Mouse (Mus musculus) erythroblast, adult 5-6 weeks (primary cell): Measurements from ENCODE around the gene Ccdc185. TPM values are rescaled to one million over a fixed set of nuclear protein-coding genes. Genes with fewer than 3 reads are reported as not detected.

Source experiments
- ATAC-seq: replicated peaks from 2 replicates; pipeline ENCODE4 v1.8.0; 2016; ENCODE audit warnings: moderate number of reproducible peaks, mild to moderate bottlenecking, moderate TSS enrichment, inconsistent platforms; ENCODE audit not compliant: poor library complexity, low FRiP score, severe bottlenecking
- total RNA-seq, 2 experiments: library from RNA; stranded (forward) in 1 of 2; stranded (reverse) in 1 of 2; fragments of 150-400 nt in 1 of 2; fragments of 200-764, 138-1000 nt in 1 of 2; gene quantifications; 2 replicates each; pipeline versions ENCODE4 v1.2.3 to v1.2.4; 2015 to 2017; ENCODE audit warnings: low replicate concordance in 2 of 2

Gene Ccdc185
- total RNA-seq (2015; ENCODE audit: low replicate concordance): not detected in 2 replicates
- not detected in 2 replicates for total RNA-seq (2017; ENCODE audit: low replicate concordance)

DNA sequence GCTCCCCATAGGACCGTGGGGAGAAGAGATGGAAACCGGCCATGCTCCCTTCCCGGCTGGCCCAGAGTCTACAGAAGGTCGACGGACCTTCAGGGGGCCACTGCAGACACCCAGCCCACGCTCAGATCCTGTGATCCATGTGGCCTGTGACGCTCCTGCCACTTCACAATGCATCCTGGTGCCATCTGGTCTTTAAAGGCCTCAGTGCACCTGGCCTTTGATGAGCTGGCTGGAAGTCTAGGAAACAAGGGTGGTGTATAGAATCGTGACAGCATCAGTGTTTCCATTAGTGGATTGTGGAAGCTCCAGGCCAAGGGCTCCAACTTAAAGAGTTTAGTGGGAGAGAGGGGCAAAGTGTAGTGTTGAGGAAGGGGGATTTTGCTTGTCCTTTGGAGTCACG is at the start of gene Ccdc185:
TSS of gene Ccdc185 (minus strand) at position 101 of the 400 bp plus-strand sequence.
- ATAC-seq: no peak

DNA sequence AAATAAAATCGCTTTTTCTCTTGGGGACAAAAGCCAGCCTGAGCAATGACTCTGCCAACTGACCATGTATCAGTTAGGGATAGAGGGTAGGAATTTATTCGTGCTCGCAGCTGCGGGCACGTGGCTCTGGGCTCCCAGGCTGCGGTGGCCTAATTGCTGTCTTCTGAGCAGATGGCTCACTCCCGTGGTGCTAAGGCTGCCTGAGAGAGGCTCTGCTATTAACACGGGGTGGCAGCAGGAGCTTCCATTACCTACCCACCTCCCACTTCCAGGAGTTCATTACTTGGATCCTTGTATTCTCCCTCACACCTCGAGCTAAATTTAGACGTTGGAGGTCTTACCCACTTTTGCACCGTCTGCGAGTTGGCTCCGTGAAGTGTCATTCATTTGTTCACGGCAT is 48.1 kb upstream of the Ccdc185 start:
- no peak for ATAC-seq

DNA sequence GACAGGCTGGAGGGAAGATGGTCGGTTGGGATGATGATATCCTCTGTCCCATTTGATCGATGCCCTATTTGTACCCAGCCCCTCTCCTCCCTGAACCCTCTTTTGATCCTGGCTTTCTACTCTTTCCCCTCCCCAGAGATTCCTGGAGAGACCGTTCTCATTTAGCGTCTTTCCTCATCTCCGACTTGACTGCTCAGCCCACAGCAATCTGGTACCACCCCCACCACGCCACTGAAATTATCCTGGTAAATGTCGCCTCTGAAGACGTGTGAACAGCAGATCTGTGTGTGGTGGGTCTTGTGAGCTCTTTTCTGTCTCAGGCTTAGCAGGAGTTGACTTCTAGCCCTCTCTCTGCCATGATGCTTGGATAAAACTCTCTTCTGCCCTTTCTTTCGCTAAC is 45.6 kb upstream of the Ccdc185 start:
- ATAC-seq: no peak

GRCm38 (mm10) chr1:182794221-182794620 is 45.2 kb upstream of the Ccdc185 start:
- ATAC-seq: no peak

DNA sequence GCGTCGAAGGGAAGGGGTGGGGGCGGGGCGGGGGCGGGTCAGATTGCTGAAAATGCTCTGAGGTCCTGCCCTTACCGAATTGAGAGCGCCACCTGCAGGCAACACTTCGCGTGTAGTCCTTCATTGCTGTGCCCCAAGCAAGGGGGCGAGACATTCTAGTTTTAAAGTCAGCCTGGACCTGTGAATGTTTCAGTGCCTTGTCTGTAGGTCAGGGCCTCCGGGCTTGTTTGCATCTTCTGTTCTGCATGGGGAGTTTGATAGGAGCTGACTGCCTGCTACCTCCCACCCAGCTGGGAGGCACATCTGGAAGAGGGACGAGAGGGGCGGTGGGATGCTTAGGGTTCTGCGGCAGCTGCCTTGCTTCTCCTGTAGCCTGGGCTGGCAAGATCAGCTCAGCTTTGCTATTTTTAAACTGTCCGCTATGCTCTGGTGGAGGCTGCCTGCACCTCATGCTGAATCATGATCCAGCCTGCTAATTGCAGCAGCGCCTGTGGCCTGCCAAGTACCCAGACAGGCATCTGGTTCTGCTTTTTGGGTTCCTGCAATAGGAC is 43.6 kb upstream of the Ccdc185 start:
- ATAC-seq: no peak

DNA sequence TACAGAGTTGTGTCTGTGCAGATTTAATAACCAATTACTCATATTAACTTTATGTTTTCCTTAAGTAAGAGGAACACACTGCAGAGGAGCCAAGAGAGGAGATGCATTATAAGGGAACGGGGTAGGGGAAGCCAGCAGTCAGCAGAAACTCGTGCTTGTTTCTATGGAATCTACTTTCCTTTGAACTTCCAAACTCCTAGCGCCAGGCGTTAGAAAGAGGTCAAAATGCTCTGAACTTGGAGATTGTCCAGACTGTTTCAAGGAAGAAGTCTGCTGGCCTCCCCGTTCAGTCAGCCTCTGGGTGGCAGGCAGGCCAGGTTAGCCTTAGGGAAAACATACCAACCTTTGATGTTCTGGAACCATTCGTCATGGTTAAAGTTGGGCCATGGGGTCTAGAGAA is 39.9 kb upstream of the Ccdc185 start:
- ATAC-seq: no peak

GRCm38 (mm10) chr1:182787030-182787429 is 38.0 kb upstream of the Ccdc185 start:
- ATAC-seq: no peak

GRCm38 (mm10) chr1:182785504-182785903 is 36.5 kb upstream of the Ccdc185 start:
- no peak for ATAC-seq

GRCm38 (mm10) chr1:182784784-182785183 is 35.8 kb upstream of the Ccdc185 start:
- no peak for ATAC-seq

GRCm38 (mm10) chr1:182783774-182784173 is 34.8 kb upstream of the Ccdc185 start:
- no peak for ATAC-seq

- no peak for ATAC-seq
Measured at GRCm38 (mm10) chr1:182779024-182779520, 30.1 kb upstream of the Ccdc185 start.

DNA sequence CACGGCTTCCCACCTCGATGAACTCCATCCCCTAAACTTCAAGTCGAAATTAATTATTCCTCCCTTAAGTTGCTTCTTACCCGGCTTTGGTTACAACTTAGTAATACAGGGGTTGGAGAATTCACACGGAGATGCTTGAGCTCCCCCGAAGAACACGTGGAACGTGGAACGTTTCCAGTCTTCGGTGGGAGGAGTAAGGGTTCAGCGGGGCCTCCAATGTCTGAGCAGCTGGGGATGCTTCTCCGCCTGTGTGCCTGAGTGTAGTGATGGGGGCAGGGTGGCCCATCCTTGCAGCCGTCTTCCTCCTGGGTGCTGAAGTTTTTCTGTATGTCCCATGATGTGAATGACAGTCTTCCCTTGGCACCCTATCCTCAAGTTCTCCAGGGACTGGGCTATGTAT is 29.2 kb upstream of the Ccdc185 start:
- no peak for ATAC-seq

DNA sequence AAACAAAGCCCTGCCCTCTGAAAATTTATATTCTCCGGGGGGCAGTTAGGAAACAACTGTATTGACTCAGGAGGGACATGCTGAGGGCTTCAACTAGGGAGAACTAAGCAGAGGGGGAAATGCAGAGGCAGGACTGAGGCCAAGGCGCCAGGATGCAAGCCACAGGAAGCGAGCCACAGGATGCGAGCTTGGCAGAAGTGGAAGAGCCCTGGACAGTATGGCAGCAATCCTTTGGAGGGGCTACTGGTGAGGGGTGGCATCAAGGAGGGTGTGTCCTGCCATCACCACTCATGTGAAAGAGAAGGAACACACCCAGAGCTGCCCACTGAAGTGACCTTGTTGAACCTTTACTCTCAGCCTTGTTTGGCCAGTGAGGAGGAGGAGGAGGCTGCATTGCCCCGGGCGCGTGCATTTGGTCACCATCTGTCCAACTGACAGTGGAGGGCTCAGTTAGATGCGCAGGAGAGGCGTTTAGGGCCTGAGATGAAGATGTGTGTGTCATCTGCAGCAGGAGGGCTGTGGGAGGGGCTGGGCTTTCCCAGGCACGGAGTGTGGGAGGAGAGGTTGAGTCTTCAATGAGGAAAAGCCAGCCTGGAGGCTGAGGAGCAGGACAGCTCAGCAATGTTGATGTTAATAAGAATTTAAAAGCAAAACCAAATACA is 27.9 kb upstream of the Ccdc185 start:
- no peak for ATAC-seq

DNA sequence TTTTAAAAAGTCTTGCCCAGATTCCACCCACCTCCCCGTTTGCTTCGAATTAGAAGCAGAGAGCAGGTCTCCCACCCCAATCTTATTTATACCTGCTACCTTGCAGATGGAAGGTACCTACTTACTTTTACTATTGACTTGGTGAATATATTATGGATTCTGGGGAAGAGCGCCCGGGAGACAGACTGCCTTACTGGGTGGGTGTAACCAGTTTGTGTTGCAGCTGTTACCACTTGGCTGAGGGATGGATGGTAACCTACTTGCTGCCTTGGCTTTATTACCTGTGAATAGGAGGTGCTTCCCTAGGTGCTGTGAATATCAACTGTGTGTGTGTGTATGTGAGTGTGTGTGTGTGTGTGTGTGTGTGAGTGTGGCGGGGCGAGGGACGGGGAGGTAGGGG is 26.6 kb upstream of the Ccdc185 start:
- ATAC-seq: no peak

- no peak for ATAC-seq
Measured at GRCm38 (mm10) chr1:182764541-182765281, 15.7 kb upstream of the Ccdc185 start.

GRCm38 (mm10) chr1:182763716-182764461 is 14.9 kb upstream of the Ccdc185 start, which contains the start of gene Susd4:
Susd4 (plus strand) TSS chr1:182763860.
- ATAC-seq: no peak

DNA sequence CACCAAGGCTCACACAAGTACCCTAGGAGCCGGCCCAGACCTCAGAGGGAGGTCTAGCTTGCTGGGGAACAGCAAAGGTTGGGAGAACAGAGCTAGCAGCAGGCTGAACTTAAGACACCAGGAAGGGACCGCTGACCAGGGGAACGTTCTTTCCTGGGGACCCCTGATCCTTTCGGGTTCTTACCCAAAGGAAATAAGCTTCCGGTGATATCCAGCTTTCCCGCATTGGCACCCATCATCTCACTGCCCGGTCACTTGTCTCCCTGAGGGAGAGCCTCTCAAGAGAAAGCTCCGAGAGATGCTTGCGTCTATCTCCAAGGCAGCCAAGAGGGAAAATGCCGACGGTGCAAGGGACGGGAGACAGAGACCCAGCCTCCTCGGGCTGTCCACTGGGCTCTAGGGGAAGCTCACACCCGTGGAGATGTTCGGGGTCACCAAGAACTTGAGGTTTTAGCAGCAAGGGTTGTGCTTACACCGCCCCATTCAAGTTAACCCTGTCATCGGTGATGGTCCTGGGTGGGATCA is 14.3 kb upstream of the Ccdc185 start:
- no peak for ATAC-seq

DNA sequence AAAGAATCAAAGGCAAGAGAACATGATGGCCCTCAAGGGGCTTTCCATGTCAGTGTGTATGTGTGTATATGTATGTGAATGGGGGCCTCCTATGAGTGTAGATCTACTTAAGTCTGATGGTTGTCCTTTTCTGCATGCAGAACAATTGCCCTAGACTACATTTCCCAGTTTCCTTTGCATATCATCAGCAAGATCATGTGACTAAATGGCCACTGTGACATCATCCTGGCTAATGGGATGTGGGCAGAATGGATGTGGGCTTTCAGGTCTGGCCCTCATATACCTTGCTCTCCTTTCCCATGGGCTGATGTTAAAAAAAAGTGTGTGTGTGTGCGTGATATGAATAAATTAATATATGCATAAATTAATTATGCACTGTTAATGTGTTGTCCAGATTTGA is 9.8 kb upstream of the Ccdc185 start:
- no peak for ATAC-seq

GRCm38 (mm10) chr1:182754865-182755264 is 5.9 kb upstream of the Ccdc185 start:
- no peak for ATAC-seq

DNA sequence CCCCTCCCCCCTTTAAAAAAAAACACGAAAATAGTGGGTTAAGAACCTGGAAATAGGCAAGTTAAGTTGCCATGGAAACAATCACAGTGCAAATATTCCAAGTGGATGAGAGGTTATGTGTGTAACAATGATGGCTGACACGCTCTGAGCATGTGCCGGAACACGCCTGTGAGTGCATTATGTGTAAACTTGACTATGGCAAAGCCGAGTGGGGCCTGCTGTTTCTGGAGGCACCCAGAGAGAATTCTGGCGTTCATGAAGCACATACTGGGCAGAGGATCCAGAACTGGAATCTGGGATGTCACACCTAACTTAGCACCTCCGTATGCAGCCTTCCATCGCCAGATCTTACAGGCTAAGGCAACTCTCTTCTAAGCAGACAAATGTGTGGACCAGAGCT is 4.7 kb upstream of the Ccdc185 start:
- no peak for ATAC-seq
